Mouse (Mus musculus) G1E (cell line): ENCODE measurements at regions not wholly inside any gene's neighbourhood (a gene's known extent, or its start where the extent isn't known, plus 50 kb on each side); places are given as distances from the start of the nearest gene placed in this dataset.

Experiments
- CTCF ChIP-seq: IDR thresholded peaks from 2 replicates; pipeline ENCODE4 v1.5.1; 2012; ENCODE audit warnings: low read depth, low read length, inconsistent platforms, mixed read lengths
- GATA1 ChIP-seq: IDR thresholded peaks from 2 replicates; pipeline ENCODE4 v1.6.1; 2012; ENCODE audit warnings: borderline replicate concordance, low read length, inconsistent platforms, mixed read lengths
- GATA2 ChIP-seq: IDR thresholded peaks from 2 replicates; pipeline ENCODE4 v1.6.1; 2012; ENCODE audit warnings: low read depth, low read length, inconsistent platforms, borderline replicate concordance
- POLR2AphosphoS5 ChIP-seq: IDR thresholded peaks from 2 replicates; pipeline ENCODE4 v1.6.1; 2012; ENCODE audit warnings: low read depth, low read length, inconsistent platforms; ENCODE audit not compliant: insufficient replicate concordance
- TAL1 ChIP-seq: conservative IDR thresholded peaks from 2 replicates; pipeline ENCODE4 v1.6.1; 2012; ENCODE audit warnings: low read depth, low read length, inconsistent platforms, mixed read lengths

- TF ChIP-seq CTCF, result no peak
- TF ChIP-seq TAL1, result no peak
- no peak for TF ChIP-seq GATA1
- no peak for TF ChIP-seq GATA2
- TF ChIP-seq POLR2AphosphoS5, result no peak
Observed at GRCm38 (mm10) chr4:135033302-135033701, 87.2 kb upstream of the Runx3 start.
